Mouse (Mus musculus): ENCODE measurements at regions not wholly inside any gene's neighbourhood (a gene's known extent, or its start where the extent isn't known, plus 50 kb on each side); places are given as distances from the start of the nearest gene placed in this dataset.

- TF ChIP-seq CTCF (IDR thresholded peaks at IDR 0.05; ENCODE audit: borderline replicate concordance, insufficient read depth, low read depth, low read length) (no peak), POLR2A (IDR thresholded peaks at IDR 0.05; ENCODE audit: borderline replicate concordance, insufficient read depth, low read length) (no peak)
These were observed 101.4 kb upstream of the Sdk2 start for GRCm38 (mm10) chr11:114168231-114168661.

Measured in cerebellum, adult 2 months (tissue).